Mouse (Mus musculus) limb, embryonic 15.5 days (tissue): ENCODE data around the gene Gm12216. TPM values are rescaled to one million over a fixed set of nuclear protein-coding genes. Genes with fewer than 3 reads are reported as not detected.

Experiments
- ATAC-seq: fragments of 200-750 bp; cut with Nextera tagmentation; 2 replicates; pipeline ENCODE4 v1.8.0; 2017; ENCODE audit warnings: low read depth, moderate TSS enrichment; ENCODE audit not compliant: insufficient number of reproducible peaks, low FRiP score, low TSS enrichment
- H3K27ac ChIP-seq: fragments of 300-500 bp; sonication (generic); 2 replicates; pipeline ENCODE4 v1.5.1; 2015; ENCODE audit warnings: moderate library complexity, mild to moderate bottlenecking, inconsistent platforms
- H3K27me3 ChIP-seq: fragments of 300-500 bp; sonication (generic); 2 replicates; pipeline ENCODE4 v1.6.1; 2015; ENCODE audit warnings: inconsistent platforms
- H3K36me3 ChIP-seq: fragments of 300-500 bp; sonication (generic); 2 replicates; pipeline ENCODE4 v1.6.1; 2015; ENCODE audit warnings: inconsistent platforms
- H3K4me1 ChIP-seq: fragments of 300-500 bp; sonication (generic); 2 replicates; pipeline ENCODE4 v1.6.1; 2015; ENCODE audit warnings: inconsistent platforms
- H3K4me2 ChIP-seq: fragments of 300-500 bp; sonication (generic); 2 replicates; pipeline ENCODE4 v1.6.1; 2015; ENCODE audit warnings: mild to moderate bottlenecking, inconsistent platforms
- H3K4me3 ChIP-seq: fragments of 300-500 bp; sonication (generic); 2 replicates; pipeline ENCODE4 v1.5.1; 2015; ENCODE audit warnings: mild to moderate bottlenecking, inconsistent platforms
- H3K9ac ChIP-seq: fragments of 300-500 bp; sonication (generic); 2 replicates; pipeline ENCODE4 v1.6.1; 2015; ENCODE audit warnings: inconsistent platforms
- H3K9me3 ChIP-seq: fragments of 300-500 bp; sonication (generic); 2 replicates; pipeline ENCODE4 v1.6.1; 2016; ENCODE audit warnings: inconsistent platforms
- WGBS: fragments of 180-500 bp; shearing (Covaris S2); methylation state at CpG from one replicate; pipeline ENCODE4 v1.1.7; 2015; 5-methylcytosine and 5-hydroxymethylcytosine counted together
- polyA plus RNA-seq: library from polyadenylated mRNA; unstranded; fragments of >200 nt; fragmentation: Nextera tagmentation; extraction: Ambion mirVana; gene quantifications from 2 replicates; pipeline ENCODE4 v1.2.1, GENCODE M21; 2015

The Gm12216 gene
- polyA plus RNA-seq, 1 experiment from 2014 or later, result 0.37 TPM

DNA sequence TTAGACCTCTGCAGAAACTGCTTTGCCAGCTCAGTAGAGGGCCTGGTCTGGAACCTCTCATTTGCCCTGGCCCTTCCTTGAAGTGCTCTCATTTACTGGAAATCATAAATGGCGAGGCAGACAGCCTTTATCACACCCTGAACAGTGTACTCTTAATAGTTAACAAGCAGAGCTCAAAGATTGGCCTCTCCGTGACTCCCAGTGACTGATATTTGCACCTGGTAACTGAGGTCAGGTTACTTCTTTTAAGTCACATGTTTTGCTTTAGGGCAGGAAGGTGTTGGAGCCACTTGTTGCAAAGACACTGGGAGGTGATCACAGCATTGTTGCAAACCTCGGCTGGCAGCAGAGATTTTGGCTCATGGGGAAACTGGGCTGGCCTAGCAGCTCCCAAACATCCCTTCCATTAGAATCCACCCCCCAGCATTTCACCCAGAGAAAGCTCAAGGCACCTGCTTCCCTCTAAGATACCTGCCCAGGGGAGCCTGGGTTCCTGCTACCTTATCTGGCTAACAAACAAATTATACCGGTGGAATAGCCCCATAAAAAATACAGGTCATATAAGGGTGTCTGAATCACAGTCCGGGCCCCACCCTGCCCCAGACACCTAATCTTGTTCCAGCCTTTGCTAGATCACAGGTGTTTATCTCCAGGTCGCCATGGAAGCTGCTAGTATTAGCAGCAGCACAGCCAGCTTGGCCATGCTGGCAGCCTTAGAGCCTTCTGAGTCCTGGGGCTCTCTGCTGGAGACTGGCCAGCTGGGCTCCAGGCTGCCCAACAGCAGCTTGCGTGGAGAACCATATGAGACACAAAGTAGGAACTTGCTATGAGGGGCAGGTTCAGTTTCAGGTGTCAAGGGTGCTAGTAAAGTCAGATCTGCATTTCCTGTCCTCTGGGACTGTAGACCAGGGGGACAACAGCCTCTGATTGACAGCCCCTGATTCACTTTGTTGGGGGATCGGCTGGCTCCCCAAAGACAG is 19.1 kb downstream of the Gm12216 start:
- no peak overlapping the region for H3K4me2 ChIP-seq
- no peak overlapping the region for H3K4me3 ChIP-seq
- H3K9ac ChIP-seq, result no peak overlapping the region
- no peaks in the 10 kb centered on the region for H3K27me3 ChIP-seq
- no peaks in the 10 kb centered on the region for H3K36me3 ChIP-seq
- no peak for ATAC-seq
- no peaks in the 10 kb centered on the region for H3K9me3 ChIP-seq
- peaks cover 17% of the 10 kb centered on the region for H3K4me1 ChIP-seq
- H3K27ac ChIP-seq, result no peak overlapping the region
- 26% methylated on average over 8 of the region's 8 CpGs for WGBS

DNA sequence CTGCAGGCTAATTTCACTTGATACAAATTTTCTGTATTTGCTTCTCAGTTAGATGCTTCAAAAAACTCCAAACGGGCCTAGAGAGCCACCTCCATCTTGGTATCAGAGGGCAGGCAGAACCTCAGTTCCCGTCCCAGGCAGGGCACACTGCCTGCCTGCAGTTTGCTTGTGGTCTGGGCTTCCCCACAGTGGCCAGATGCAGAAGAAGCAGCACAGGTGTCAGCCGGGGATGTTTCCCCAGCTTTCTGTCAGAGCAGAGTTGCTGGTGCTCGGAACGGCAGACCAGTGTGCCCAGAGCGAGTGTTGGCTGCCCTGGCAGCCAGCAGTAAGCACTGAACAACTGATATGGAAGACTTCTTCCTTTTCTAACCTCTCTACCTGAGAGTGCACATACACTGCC is 19.9 kb downstream of the Gm12216 start:
- Histone ChIP-seq H3K4me2 (no peak overlapping the region), H3K9me3 (no peaks in the 10 kb centered on the region), H3K4me1 (peaks cover 17% of the 10 kb centered on the region), H3K36me3 (no peaks in the 10 kb centered on the region), H3K27me3 (no peaks in the 10 kb centered on the region), H3K9ac (no peak overlapping the region), H3K4me3 (no peak overlapping the region), H3K27ac (no peak overlapping the region)
- whole genome bisulfite sequencing, result 60% methylated on average over 6 of the region's 6 CpGs
- ATAC-seq, result no peak

DNA sequence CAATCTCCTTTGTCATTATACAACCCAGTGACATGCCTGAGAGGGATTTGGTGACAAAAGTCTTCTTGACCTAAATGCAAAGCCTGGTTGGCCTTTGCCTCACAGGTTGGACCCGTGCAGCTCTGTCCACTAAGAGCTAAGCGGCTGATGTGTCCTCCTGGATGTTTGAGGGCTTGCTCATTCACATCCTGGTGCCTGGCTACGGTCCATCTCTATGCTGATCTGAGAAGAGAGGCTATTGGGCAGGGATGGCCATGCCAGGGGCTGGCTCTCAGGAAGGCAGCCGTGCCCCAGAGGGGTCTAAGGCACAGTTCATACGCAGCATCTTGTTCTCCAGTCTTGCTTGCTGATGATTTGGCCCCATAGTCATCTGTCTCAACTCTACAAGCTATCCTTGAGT is 21.3 kb downstream of the Gm12216 start:
- no peak overlapping the region for H3K27ac ChIP-seq
- no peaks in the 10 kb centered on the region for H3K27me3 ChIP-seq
- ATAC-seq, result no peak
- no peaks in the 10 kb centered on the region for H3K36me3 ChIP-seq
- H3K4me3 ChIP-seq, result no peak overlapping the region
- H3K4me1 ChIP-seq, result peaks cover 12% of the 10 kb centered on the region
- 86% methylated on average over 5 of the region's 5 CpGs for WGBS
- no peaks in the 10 kb centered on the region for H3K9me3 ChIP-seq
- H3K9ac ChIP-seq, result no peak overlapping the region
- no peak overlapping the region for H3K4me2 ChIP-seq

DNA sequence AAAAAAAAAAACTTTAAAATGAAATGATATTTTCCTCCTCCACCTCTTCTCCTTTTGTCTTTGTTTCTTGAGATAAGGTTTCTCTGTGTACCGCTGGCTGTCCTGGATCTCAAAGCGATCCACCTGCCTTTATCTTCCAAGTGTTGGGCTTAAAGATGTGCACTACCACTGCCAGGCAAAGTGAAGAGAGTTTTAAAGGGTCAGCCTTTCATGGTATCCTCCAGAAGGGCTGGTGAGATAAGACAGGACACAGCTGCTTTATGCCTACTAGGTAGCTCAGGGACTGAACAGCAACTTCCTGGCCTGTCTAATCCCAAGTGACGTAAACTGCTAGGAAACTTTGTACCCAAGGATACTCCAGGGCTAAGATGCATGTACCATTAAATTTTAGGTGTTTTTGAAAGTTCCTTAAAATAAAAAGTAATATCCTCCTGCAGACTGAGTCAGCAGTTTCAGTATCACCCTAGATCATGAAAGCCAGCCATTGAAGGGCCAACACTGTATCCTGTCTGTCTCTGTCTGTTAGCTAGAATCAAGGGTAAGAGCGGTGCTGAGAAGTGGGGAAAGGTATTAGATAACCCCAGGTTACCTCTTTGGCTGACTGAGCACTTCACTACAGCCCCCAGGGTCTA is 23.6 kb downstream of the Gm12216 start:
- Histone ChIP-seq H3K27ac (no peak overlapping the region), H3K27me3 (no peaks in the 10 kb centered on the region), H3K9me3 (no peaks in the 10 kb centered on the region), H3K4me1 (peaks cover 12% of the 10 kb centered on the region; the same call in 1 of the 2 replicates), H3K4me2 (no peak overlapping the region), H3K9ac (no peak overlapping the region), H3K36me3 (no peaks in the 10 kb centered on the region), H3K4me3 (no peak overlapping the region)
- 89% methylated on average over 4 of the region's 4 CpGs for WGBS
- no peak for ATAC-seq

DNA sequence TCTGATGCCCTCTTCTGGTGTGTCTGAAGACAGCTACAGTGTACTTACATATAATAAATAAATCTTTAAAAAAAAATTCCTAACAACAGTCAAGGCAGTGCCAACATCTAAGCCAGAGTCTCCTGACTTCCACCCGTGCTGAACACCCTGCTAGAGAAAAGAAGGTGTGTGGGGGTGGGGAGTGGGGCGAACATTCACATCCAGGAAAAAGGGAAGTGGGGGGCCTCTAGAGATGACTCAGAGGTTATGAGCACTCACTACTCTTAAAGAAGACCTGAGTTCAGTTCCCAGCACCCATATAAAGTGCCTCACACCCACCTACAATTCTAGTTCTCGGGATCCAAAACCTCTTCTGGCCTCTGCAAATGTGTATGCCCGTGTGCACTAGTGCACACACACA is 33.6 kb downstream of the Gm12216 start:
- no peak overlapping the region for H3K4me2 ChIP-seq
- no peak overlapping the region for H3K9ac ChIP-seq
- no peaks in the 10 kb centered on the region for H3K27me3 ChIP-seq
- ATAC-seq, result no peak
- H3K4me1 ChIP-seq, result no peaks in the 10 kb centered on the region
- 84% methylated on average over 4 of the region's 4 CpGs for WGBS
- no peak overlapping the region for H3K4me3 ChIP-seq
- H3K27ac ChIP-seq, result no peak overlapping the region
- no peaks in the 10 kb centered on the region for H3K9me3 ChIP-seq
- no peaks in the 10 kb centered on the region for H3K36me3 ChIP-seq

DNA sequence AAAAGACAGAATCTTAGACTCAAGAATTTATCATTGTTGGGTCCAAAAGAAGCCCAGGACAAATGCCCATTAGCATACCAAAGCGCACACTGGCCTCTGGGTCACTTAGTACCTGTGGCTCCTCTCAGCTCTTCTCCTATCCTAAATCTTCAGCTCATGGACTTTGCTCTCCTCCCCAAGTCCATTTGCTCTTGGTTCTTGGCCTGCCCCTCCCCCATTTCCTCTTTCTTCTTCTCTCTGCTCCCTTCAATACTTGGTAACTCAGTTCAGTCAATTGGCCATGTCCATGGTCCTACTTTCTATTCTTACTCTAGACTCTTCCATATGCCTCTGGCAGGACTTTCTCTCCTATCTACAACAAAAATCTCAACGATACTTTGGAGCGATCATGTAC is 37.1 kb downstream of the Gm12216 start:
- H3K4me1 ChIP-seq, result no peaks in the 10 kb centered on the region
- H3K9me3 ChIP-seq, result no peaks in the 10 kb centered on the region
- no peak for ATAC-seq
- no peaks in the 10 kb centered on the region for H3K27me3 ChIP-seq
- WGBS, result 92% methylated on average over 3 of the region's 3 CpGs
- H3K4me2 ChIP-seq, result no peak overlapping the region
- H3K36me3 ChIP-seq, result no peaks in the 10 kb centered on the region
- no peak overlapping the region for H3K4me3 ChIP-seq
- no peak overlapping the region for H3K9ac ChIP-seq
- no peak overlapping the region for H3K27ac ChIP-seq

DNA sequence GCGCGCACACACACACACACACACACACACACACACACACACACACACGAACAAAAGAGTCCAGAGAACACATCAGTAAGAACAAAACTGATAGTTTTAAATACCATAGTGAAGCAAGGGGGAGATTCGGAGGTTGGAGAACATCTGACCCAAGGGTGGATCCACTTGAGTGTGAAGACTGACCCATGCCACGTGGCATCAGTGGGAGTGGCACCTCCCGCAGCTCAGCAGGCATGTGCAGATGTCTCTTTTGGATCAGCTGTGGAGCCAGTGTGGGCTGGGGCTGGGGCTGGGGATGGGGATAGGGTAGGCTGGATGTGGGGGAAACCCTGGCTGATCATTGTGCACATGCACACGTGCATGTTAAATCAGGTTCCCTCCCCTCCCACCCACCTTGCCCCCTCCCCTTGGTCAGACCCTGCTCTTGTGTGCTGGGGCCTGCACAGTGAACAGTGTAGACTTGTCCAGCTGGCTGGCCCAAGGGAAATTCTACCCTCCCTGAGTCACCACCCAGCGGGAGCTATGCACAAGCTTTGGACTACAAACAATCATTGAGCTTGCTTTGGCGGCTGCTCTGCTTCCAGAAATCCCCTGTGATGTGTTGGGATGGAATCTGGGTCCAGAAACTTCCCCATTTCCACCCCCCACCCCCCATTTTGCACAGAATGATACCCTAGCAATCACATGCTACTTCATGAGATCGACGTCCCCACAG is 37.7 kb downstream of the Gm12216 start:
- 80% methylated on average over 11 of the region's 11 CpGs for WGBS
- no peak for ATAC-seq
- no peak overlapping the region for H3K4me3 ChIP-seq

DNA sequence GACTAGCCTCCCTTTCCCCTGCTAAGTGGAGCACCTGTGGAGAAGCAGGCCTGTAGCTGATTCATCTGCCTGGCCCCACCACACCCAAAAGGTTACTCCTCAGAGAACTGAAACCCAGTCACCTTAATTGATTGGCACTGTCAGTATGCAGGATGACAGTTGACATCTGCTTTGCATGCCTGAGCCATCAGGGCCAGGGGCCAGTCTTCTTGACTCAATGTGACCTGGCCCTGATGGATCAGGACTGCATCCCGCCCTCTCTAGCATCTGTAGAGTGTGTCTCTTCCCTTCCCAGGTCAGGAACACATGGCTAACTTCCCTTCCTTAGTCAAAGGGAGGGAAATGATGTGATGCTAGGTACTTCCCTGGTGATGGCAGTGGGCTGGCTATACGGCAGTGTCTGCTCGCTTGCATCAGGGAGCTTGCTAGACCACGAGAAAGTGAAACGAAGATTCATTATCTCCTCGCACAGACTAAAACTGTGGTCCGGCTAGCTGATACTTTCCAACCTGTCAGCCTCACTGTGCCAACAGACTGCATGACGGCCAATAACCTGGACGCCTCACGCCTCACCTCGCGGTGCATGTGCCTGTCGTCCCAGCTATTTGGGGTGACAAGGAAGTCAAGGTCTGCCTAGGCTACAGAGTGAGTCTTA is 38.4 kb downstream of the Gm12216 start:
- no peak for ATAC-seq
- Histone ChIP-seq H3K4me3 (no peak overlapping the region), H3K9ac (no peak overlapping the region), H3K4me1 (no peaks in the 10 kb centered on the region), H3K36me3 (no peaks in the 10 kb centered on the region), H3K27me3 (no peaks in the 10 kb centered on the region), H3K4me2 (no peak overlapping the region), H3K9me3 (no peaks in the 10 kb centered on the region), H3K27ac (no peak overlapping the region)
- 89% methylated on average over 13 of the region's 13 CpGs for WGBS

More for the DNA sequence above, 37.7 kb downstream of the Gm12216 start:
- Histone ChIP-seq H3K4me1 (no peaks in the 10 kb centered on the region), H3K36me3 (no peaks in the 10 kb centered on the region), H3K9ac (no peak overlapping the region), H3K27me3 (no peaks in the 10 kb centered on the region), H3K9me3 (no peaks in the 10 kb centered on the region), H3K4me2 (no peak overlapping the region), H3K27ac (no peak overlapping the region)

DNA sequence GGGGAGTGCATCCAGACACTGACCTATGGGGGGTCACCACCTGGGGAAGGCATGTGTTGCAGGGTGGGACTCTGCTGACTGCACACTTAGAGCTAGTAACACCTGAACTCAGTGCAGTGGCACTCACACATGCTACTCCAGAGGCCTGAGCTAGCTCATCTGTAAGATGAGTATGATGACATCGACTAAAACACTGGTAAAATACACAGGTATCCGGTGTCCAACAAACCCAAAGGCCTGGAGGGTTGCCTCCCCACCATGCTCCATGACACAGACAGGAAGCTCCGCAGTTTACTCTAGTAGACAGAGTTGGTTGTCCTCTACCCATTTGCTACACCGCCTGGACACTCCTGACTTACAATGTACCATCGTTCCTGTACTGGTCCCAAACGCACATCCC is 39.5 kb downstream of the Gm12216 start:
- WGBS, result 90% methylated on average over 6 of the region's 6 CpGs
- Histone ChIP-seq H3K4me2 (no peak overlapping the region), H3K4me1 (no peaks in the 10 kb centered on the region), H3K9ac (no peak overlapping the region), H3K27ac (no peak overlapping the region), H3K27me3 (no peaks in the 10 kb centered on the region), H3K36me3 (no peaks in the 10 kb centered on the region), H3K4me3 (no peak overlapping the region), H3K9me3 (no peaks in the 10 kb centered on the region)
- ATAC-seq, result no peak

DNA sequence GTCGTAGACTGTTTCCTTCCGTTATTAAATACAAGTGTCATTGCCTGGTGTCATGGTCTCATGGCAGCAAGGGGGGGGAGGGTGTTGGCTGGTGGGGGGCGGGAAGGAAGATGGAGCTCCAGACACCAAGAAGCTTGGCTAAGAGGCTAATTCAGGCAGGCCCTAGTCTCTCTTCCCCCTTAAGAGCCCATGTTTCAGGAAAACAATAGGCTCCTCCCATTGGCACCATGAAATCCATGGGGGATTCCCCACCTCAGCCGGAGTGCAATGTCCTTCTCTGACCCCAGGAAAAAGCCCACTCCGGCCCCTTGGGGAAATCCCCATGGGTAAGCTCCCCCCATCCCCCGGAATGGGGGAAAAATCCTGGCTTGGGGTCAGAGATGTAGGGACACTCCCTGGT is 40.3 kb downstream of the Gm12216 start:
- no peaks in the 10 kb centered on the region for H3K27me3 ChIP-seq
- no peak for ATAC-seq

DNA sequence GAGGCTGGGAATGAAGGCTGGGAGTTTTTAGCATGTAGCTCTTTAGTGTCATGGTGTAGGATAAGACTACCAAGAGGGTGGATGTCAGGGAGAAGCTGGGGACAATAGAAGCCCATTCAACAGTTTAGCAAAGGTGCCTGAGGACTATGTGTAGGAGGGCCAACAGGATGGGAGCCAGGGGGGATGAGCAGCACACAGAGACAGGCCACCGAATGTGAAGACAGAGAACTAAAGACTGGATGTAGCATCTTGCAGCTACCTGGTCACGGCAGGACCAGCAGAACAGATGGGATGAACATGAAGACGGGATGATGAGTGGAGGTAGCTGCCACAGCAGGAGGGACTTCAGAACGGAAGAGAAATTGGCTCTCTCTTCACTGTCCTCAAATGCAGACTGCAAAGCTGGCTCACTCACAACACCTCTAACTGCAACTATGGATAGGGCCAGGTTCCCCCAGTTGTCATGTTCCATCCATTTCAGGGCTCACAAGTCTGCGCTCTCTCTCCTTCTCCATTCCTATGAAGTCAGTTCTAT is 42.1 kb downstream of the Gm12216 start:
- ATAC-seq, result no peak
- Histone ChIP-seq H3K4me2 (no peak overlapping the region), H3K27ac (no peak overlapping the region), H3K4me1 (0 out of 2 replicates have a peak, but pooled peaks cover 4% of the 10 kb centered on the region), H3K9ac (no peak overlapping the region), H3K4me3 (no peak overlapping the region), H3K27me3 (no peaks in the 10 kb centered on the region), H3K36me3 (no peaks in the 10 kb centered on the region), H3K9me3 (no peaks in the 10 kb centered on the region)
- 85% methylated on average over 5 of the region's 5 CpGs for WGBS

More for the DNA sequence above, 40.3 kb downstream of the Gm12216 start:
- Histone ChIP-seq H3K36me3 (no peaks in the 10 kb centered on the region), H3K4me2 (no peak overlapping the region), H3K9ac (no peak overlapping the region), H3K9me3 (no peaks in the 10 kb centered on the region), H3K4me1 (no peaks in the 10 kb centered on the region), H3K27ac (no peak overlapping the region), H3K4me3 (no peak overlapping the region)
- 58% methylated on average over 6 of the region's 6 CpGs for WGBS
